Mouse (Mus musculus): ENCODE data around the gene Gm18336. TPM values are rescaled to one million over a fixed set of nuclear protein-coding genes. Genes with fewer than 3 reads are reported as not detected.
A peak's percentile ranks its signal among the peaks of the same experiment; 100 is the strongest.
"Not testable (repeated sequence)": the region's sequence is repeated elsewhere in the genome, so short reads cannot be mapped to it uniquely, and the experiment has no call there.

Gm18336 gene
- polyA plus RNA-seq (2014; fragmentation: Nextera tagmentation; extraction: Ambion mirVana): not detected in 2 replicates

- not testable (repeated sequence) for ATAC-seq (ENCODE audit: low FRiP score); H3K4me3 ChIP-seq (ENCODE audit: low read depth, low read length); H3K9ac ChIP-seq (ENCODE audit: low read depth, low read length); DNase-seq (ENCODE audit: low spot score); H3K9me3 ChIP-seq (ENCODE audit: control insufficient read depth, low read length); H3K36me3 ChIP-seq (ENCODE audit: control insufficient read depth, insufficient read depth, low read length); H3K27ac ChIP-seq (ENCODE audit: low read depth, low read length); H3K27me3 ChIP-seq (ENCODE audit: control insufficient read depth, insufficient read depth, low read length); H3K4me2 ChIP-seq (replicated peaks; ENCODE audit: low read depth, low read length); H3K4me1 ChIP-seq (replicated peaks; ENCODE audit: control insufficient read depth, insufficient read depth, low read length)
- WGBS: 73% methylated on average over 1 of the region's 2 CpGs
Measured at GRCm38 (mm10) chrX:73398636-73399035, at the start of gene Gm18336. Gm18336 (minus strand) TSS chrX:73398736.

- no peak overlapping the region for H3K27ac ChIP-seq (ENCODE audit: low read depth, low read length)
- no peak for DNase-seq (ENCODE audit: low spot score)
- no peaks in the 10 kb centered on the region for H3K36me3 ChIP-seq (ENCODE audit: control insufficient read depth, insufficient read depth, low read length)
- H3K27me3 ChIP-seq (ENCODE audit: control insufficient read depth, insufficient read depth, low read length): no peaks in the 10 kb centered on the region
- no peak overlapping the region for H3K9ac ChIP-seq (ENCODE audit: low read depth, low read length)
- no peaks in the 10 kb centered on the region for H3K9me3 ChIP-seq (ENCODE audit: control insufficient read depth, low read length)
- no peak overlapping the region for H3K4me2 ChIP-seq (replicated peaks; ENCODE audit: low read depth, low read length)
- no peak for ATAC-seq (ENCODE audit: low FRiP score)
- H3K4me3 ChIP-seq (ENCODE audit: low read depth, low read length): no peak overlapping the region
- WGBS: 60% methylated on average over 2 of the region's 2 CpGs
- no peaks in the 10 kb centered on the region for H3K4me1 ChIP-seq (replicated peaks; ENCODE audit: control insufficient read depth, insufficient read depth, low read length)
Measured at GRCm38 (mm10) chrX:73441428-73441827, 42.9 kb upstream of the Gm18336 start.

GRCm38 (mm10) chrX:73435252-73435651 is 36.7 kb upstream of the Gm18336 start, which contains the start of gene Trex2:
Trex2 (minus strand) TSS chrX:73435344.
- WGBS: 80% methylated on average over 11 of the region's 11 CpGs
- no peak within 1 kb of the TSS for H3K9ac ChIP-seq (ENCODE audit: low read depth, low read length)
- no peaks in the 10 kb centered on the region for H3K9me3 ChIP-seq (ENCODE audit: control insufficient read depth, low read length)

GRCm38 (mm10) chrX:73432850-73433249 is 34.3 kb upstream of the Gm18336 start:
- no peaks in the 10 kb centered on the region for H3K4me1 ChIP-seq (replicated peaks; ENCODE audit: control insufficient read depth, insufficient read depth, low read length)
- ATAC-seq (ENCODE audit: low FRiP score) (no peak), DNase-seq (ENCODE audit: low spot score) (no peak)
- no peaks in the 10 kb centered on the region for H3K36me3 ChIP-seq (ENCODE audit: control insufficient read depth, insufficient read depth, low read length)
- no peaks in the 10 kb centered on the region for H3K9me3 ChIP-seq (ENCODE audit: control insufficient read depth, low read length)
- no peaks in the 10 kb centered on the region for H3K27me3 ChIP-seq (ENCODE audit: control insufficient read depth, insufficient read depth, low read length)
- WGBS: 86% methylated on average over 5 of the region's 5 CpGs
- no peak overlapping the region for H3K4me3 ChIP-seq (ENCODE audit: low read depth, low read length)
- no peak overlapping the region for H3K27ac ChIP-seq (ENCODE audit: low read depth, low read length)
- H3K9ac ChIP-seq (ENCODE audit: low read depth, low read length): no peak overlapping the region
- no peak overlapping the region for H3K4me2 ChIP-seq (replicated peaks; ENCODE audit: low read depth, low read length)

More at GRCm38 (mm10) chrX:73435252-73435651, 36.7 kb upstream of the Gm18336 start, which contains the start of gene Trex2:
- no peak within 1 kb of the TSS for H3K4me2 ChIP-seq (replicated peaks; ENCODE audit: low read depth, low read length)
- H3K4me1 ChIP-seq (replicated peaks; ENCODE audit: control insufficient read depth, insufficient read depth, low read length): no peaks in the 10 kb centered on the region
- no peaks in the 10 kb centered on the region for H3K27me3 ChIP-seq (ENCODE audit: control insufficient read depth, insufficient read depth, low read length)
- no peaks in the 10 kb centered on the region for H3K36me3 ChIP-seq (ENCODE audit: control insufficient read depth, insufficient read depth, low read length)
- H3K4me3 ChIP-seq (ENCODE audit: low read depth, low read length): no peak within 1 kb of the TSS
- no peak within 1 kb of the TSS for H3K27ac ChIP-seq (ENCODE audit: low read depth, low read length)
- DNase-seq (ENCODE audit: low spot score) (no peak), ATAC-seq (ENCODE audit: low FRiP score) (no peak)

- ATAC-seq (ENCODE audit: low FRiP score) (no peak), DNase-seq (ENCODE audit: low spot score) (no peak)
- 78% methylated on average over 2 of the region's 2 CpGs for WGBS
- H3K9ac ChIP-seq (ENCODE audit: low read depth, low read length): no peak overlapping the region
- H3K4me2 ChIP-seq (replicated peaks; ENCODE audit: low read depth, low read length): no peak overlapping the region
- no peaks in the 10 kb centered on the region for H3K4me1 ChIP-seq (replicated peaks; ENCODE audit: control insufficient read depth, insufficient read depth, low read length)
- no peaks in the 10 kb centered on the region for H3K36me3 ChIP-seq (ENCODE audit: control insufficient read depth, insufficient read depth, low read length)
- no peaks in the 10 kb centered on the region for H3K27me3 ChIP-seq (ENCODE audit: control insufficient read depth, insufficient read depth, low read length)
- no peak overlapping the region for H3K27ac ChIP-seq (ENCODE audit: low read depth, low read length)
- no peaks in the 10 kb centered on the region for H3K9me3 ChIP-seq (ENCODE audit: control insufficient read depth, low read length)
- H3K4me3 ChIP-seq (ENCODE audit: low read depth, low read length): no peak overlapping the region
Measured at GRCm38 (mm10) chrX:73430036-73430435, 31.5 kb upstream of the Gm18336 start.

- ATAC-seq (ENCODE audit: low FRiP score): no peak
- no peak for DNase-seq (ENCODE audit: low spot score)
- H3K4me2 ChIP-seq (replicated peaks; ENCODE audit: low read depth, low read length): no peak overlapping the region
- 25% methylated on average over 1 of the region's 1 CpGs for WGBS
- H3K27ac ChIP-seq (ENCODE audit: low read depth, low read length): no peak overlapping the region
- H3K9me3 ChIP-seq (ENCODE audit: control insufficient read depth, low read length): no peaks in the 10 kb centered on the region
- no peaks in the 10 kb centered on the region for H3K4me1 ChIP-seq (replicated peaks; ENCODE audit: control insufficient read depth, insufficient read depth, low read length)
- no peaks in the 10 kb centered on the region for H3K27me3 ChIP-seq (ENCODE audit: control insufficient read depth, insufficient read depth, low read length)
- no peak overlapping the region for H3K9ac ChIP-seq (ENCODE audit: low read depth, low read length)
- H3K36me3 ChIP-seq (ENCODE audit: control insufficient read depth, insufficient read depth, low read length): no peaks in the 10 kb centered on the region
- H3K4me3 ChIP-seq (ENCODE audit: low read depth, low read length): no peak overlapping the region
Measured at GRCm38 (mm10) chrX:73412767-73413166, 14.2 kb upstream of the Gm18336 start.

- Histone ChIP-seq H3K36me3 (ENCODE audit: control insufficient read depth, insufficient read depth, low read length) (no peaks in the 10 kb centered on the region), H3K4me3 (ENCODE audit: low read depth, low read length) (no peak within 1 kb of the TSS), H3K27ac (ENCODE audit: low read depth, low read length) (no peak within 1 kb of the TSS), H3K4me1 (replicated peaks; ENCODE audit: control insufficient read depth, insufficient read depth, low read length) (no peaks in the 10 kb centered on the region), H3K9ac (ENCODE audit: low read depth, low read length) (no peak within 1 kb of the TSS), H3K4me2 (replicated peaks; ENCODE audit: low read depth, low read length) (peak within 1 kb of the TSS; percentile 26), H3K27me3 (ENCODE audit: control insufficient read depth, insufficient read depth, low read length) (no peaks in the 10 kb centered on the region), H3K9me3 (ENCODE audit: control insufficient read depth, low read length) (no peaks in the 10 kb centered on the region)
- DNase-seq (ENCODE audit: low spot score) (peak; percentile 15), ATAC-seq (ENCODE audit: low FRiP score) (no peak)
- 16% methylated on average over 20 of the region's 20 CpGs for WGBS
Measured at GRCm38 (mm10) chrX:73410880-73411517, 12.5 kb upstream of the Gm18336 start, which contains the start of gene Zfp92. Zfp92 (plus strand) TSS chrX:73411096.

GRCm38 (mm10) chrX:73401616-73402015 is 3.1 kb upstream of the Gm18336 start:
- ATAC-seq (ENCODE audit: low FRiP score): no peak
- Histone ChIP-seq H3K4me2 (replicated peaks; ENCODE audit: low read depth, low read length) (no peak overlapping the region), H3K9ac (ENCODE audit: low read depth, low read length) (no peak overlapping the region), H3K27me3 (ENCODE audit: control insufficient read depth, insufficient read depth, low read length) (no peaks in the 10 kb centered on the region), H3K4me1 (replicated peaks; ENCODE audit: control insufficient read depth, insufficient read depth, low read length) (no peaks in the 10 kb centered on the region), H3K36me3 (ENCODE audit: control insufficient read depth, insufficient read depth, low read length) (no peaks in the 10 kb centered on the region), H3K9me3 (ENCODE audit: control insufficient read depth, low read length) (no peaks in the 10 kb centered on the region), H3K27ac (ENCODE audit: low read depth, low read length) (no peak overlapping the region), H3K4me3 (ENCODE audit: low read depth, low read length) (no peak overlapping the region)
- no peak for DNase-seq (ENCODE audit: low spot score)
- WGBS: 94% methylated on average over 12 of the region's 12 CpGs

GRCm38 (mm10) chrX:73400951-73401350 is 2.4 kb upstream of the Gm18336 start:
- no peak for DNase-seq (ENCODE audit: low spot score)
- H3K4me2 ChIP-seq (replicated peaks; ENCODE audit: low read depth, low read length): no peak overlapping the region
- 86% methylated on average over 20 of the region's 20 CpGs for WGBS

More at GRCm38 (mm10) chrX:73400951-73401350, 2.4 kb upstream of the Gm18336 start:
- Histone ChIP-seq H3K36me3 (ENCODE audit: control insufficient read depth, insufficient read depth, low read length) (no peaks in the 10 kb centered on the region), H3K4me1 (replicated peaks; ENCODE audit: control insufficient read depth, insufficient read depth, low read length) (no peaks in the 10 kb centered on the region), H3K4me3 (ENCODE audit: low read depth, low read length) (no peak overlapping the region), H3K9ac (ENCODE audit: low read depth, low read length) (no peak overlapping the region), H3K9me3 (ENCODE audit: control insufficient read depth, low read length) (no peaks in the 10 kb centered on the region), H3K27ac (ENCODE audit: low read depth, low read length) (no peak overlapping the region), H3K27me3 (ENCODE audit: control insufficient read depth, insufficient read depth, low read length) (no peaks in the 10 kb centered on the region)
- ATAC-seq (ENCODE audit: low FRiP score): no peak
